Mouse (Mus musculus) stomach, postnatal 0 days (tissue): ENCODE results near the gene Hexim1. TPM values are rescaled to one million over a fixed set of nuclear protein-coding genes. Genes with fewer than 3 reads are reported as not detected.
A peak's percentile ranks its signal among the peaks of the same experiment; 100 is the strongest.

Source experiments
- ATAC-seq: fragments of 200-750 bp; cut with Nextera tagmentation; 2 replicates; pipeline ENCODE4 v1.8.0; 2017; ENCODE audit not compliant: low FRiP score, low TSS enrichment
- DNase-seq: peaks from one replicate; pipeline ENCODE4 v3.0.0-alpha.2; 2016; ENCODE audit warnings: low spot score
- H3K27ac ChIP-seq: fragments of 300-500 bp; sonication (generic); replicated peaks from 2 replicates; pipeline ENCODE4 v1.5.1; 2014; ENCODE audit warnings: mild to moderate bottlenecking, control low read depth
- H3K27me3 ChIP-seq: fragments of 300-500 bp; sonication (generic); 2 replicates; pipeline ENCODE4 v1.6.1; 2014; ENCODE audit warnings: low read length; ENCODE audit not compliant: control insufficient read depth, insufficient read depth
- H3K36me3 ChIP-seq: fragments of 300-500 bp; sonication (generic); 2 replicates; pipeline ENCODE4 v1.6.1; 2014; ENCODE audit warnings: low read length, mixed read lengths; ENCODE audit not compliant: control insufficient read depth, insufficient read depth
- H3K4me1 ChIP-seq: fragments of 300-500 bp; sonication (generic); replicated peaks from 2 replicates; pipeline ENCODE4 v1.6.1; 2014; ENCODE audit warnings: antibody characterized with exemption; ENCODE audit not compliant: control insufficient read depth, insufficient read depth
- H3K4me2 ChIP-seq: fragments of 300-500 bp; sonication (generic); replicated peaks from 2 replicates; pipeline ENCODE4 v1.6.1; 2014; ENCODE audit warnings: low read depth, mild to moderate bottlenecking, control low read depth, moderate library complexity
- H3K4me3 ChIP-seq: fragments of 300-500 bp; sonication (generic); 2 replicates; pipeline ENCODE4 v1.5.1; 2014; ENCODE audit warnings: low read depth, low read length, control low read depth
- H3K9ac ChIP-seq: fragments of 300-500 bp; sonication (generic); 2 replicates; pipeline ENCODE4 v1.6.1; 2014; ENCODE audit warnings: mild to moderate bottlenecking, low read length, control low read depth, mixed read lengths
- H3K9me3 ChIP-seq: fragments of 300-500 bp; sonication (generic); 2 replicates; pipeline ENCODE4 v1.6.1; 2016; ENCODE audit warnings: low read length; ENCODE audit not compliant: control insufficient read depth
- CTCF ChIP-seq: IDR thresholded peaks from 2 replicates; pipeline ENCODE4 v1.5.1; 2016; ENCODE audit warnings: antibody characterized with exemption, low read depth, mild to moderate bottlenecking, moderate library complexity
- EP300 ChIP-seq: optimal IDR thresholded peaks from 2 replicates; pipeline ENCODE3; 2016; ENCODE audit warnings: antibody characterized with exemption
- WGBS: fragments of 180-500 bp; shearing (Covaris S2); extraction: QIAGEN DNeasy Blood & Tissue Kit; methylation state at CpG from one replicate; pipeline ENCODE4 v1.1.7; 2014; 5-methylcytosine and 5-hydroxymethylcytosine counted together
- polyA plus RNA-seq: library from polyadenylated mRNA; unstranded; fragments of >200 nt; fragmentation: Nextera tagmentation; extraction: Ambion mirVana; gene quantifications from 2 replicates; pipeline ENCODE4 v1.2.1, GENCODE M21; 2015

Hexim1 gene
- polyA plus RNA-seq, 1 experiment from 2014 or later, result 3.8 TPM

DNA sequence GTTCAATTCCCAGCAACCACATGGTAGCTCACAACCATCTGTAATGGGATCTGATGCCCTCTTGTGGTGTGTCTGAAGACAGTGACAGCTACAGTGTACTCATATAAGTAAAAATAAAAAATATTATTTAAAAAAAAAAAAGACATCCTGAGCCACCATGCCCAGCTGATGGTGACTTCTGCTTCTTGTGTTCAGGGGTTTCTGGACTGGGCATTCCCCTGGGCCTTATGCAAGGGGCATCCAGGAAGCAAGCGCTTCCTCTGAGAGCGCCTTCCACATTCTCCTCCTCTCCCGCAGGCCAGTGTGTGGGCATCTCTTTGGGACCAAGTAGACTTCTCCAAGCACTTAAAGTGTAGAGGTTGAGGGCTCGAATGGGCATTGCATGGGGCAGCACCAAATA, 30.4 kb downstream of the Hexim1 start:
- ATAC-seq, result no peak
- DNase-seq, result no peak
- Histone ChIP-seq H3K27me3 (no peaks in the 10 kb centered on the region), H3K4me1 (peaks cover 10% of the 10 kb centered on the region), H3K9ac (no peak overlapping the region), H3K4me3 (no peak overlapping the region), H3K36me3 (no peaks in the 10 kb centered on the region), H3K4me2 (no peak overlapping the region), H3K27ac (no peak overlapping the region), H3K9me3 (no peaks in the 10 kb centered on the region)
- no peak for TF ChIP-seq CTCF
- TF ChIP-seq EP300, result no peak
- 93% methylated on average over 4 of the region's 4 CpGs for WGBS

DNA sequence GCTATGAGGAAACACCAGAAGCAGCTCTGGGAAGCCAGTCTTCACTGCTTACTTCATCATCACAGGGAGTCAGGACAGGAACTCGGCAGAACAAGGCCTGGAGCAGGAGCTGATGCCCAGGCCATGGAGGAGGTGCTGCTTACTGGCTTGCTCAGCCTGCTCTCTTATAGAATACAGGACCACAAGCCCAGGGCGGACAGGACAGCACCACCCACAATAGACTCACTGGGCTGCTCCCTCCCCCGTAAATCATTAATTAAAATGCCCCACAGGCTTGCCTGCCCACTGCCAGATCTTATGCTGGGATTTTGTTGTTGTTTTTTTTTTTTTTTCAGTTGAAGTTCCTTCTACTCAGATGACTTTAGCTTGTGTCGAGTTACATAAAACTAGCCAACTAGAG, 31.7 kb downstream of the Hexim1 start:
- no peak for TF ChIP-seq EP300
- H3K9ac ChIP-seq, result no peak overlapping the region; the same call in 1 of the 2 replicates
- no peaks in the 10 kb centered on the region for H3K9me3 ChIP-seq
- H3K36me3 ChIP-seq, result no peaks in the 10 kb centered on the region
- H3K27me3 ChIP-seq, result no peaks in the 10 kb centered on the region
- H3K4me3 ChIP-seq, result no peak overlapping the region
- H3K4me1 ChIP-seq, result 0 out of 2 replicates have a peak, but pooled peaks cover 3% of the 10 kb centered on the region
- H3K4me2 ChIP-seq, result no peak overlapping the region
- no peak overlapping the region for H3K27ac ChIP-seq
- DNase-seq (no peak), ATAC-seq (no peak)
- WGBS, result 59% methylated on average over 4 of the region's 4 CpGs

DNA sequence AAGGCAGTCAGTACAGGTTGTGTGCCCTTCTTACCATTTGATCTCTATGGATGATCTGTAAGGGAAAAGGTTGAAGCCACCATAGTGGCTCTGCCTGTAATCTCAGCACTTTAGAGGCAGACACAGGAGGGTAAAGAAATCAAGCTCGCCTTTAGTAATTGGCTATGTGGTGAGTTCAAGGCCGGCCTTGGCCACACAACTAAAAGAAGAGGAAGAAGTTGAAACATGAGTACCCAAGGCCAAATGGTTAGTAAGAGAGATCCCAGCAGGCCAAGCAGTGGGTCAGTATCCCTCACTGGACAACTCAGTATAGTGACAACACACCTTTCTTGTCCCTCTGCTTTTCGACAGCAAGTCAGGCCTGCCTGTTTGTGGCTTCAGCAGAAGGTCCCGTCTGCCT, 33.7 kb downstream of the Hexim1 start:
- Histone ChIP-seq H3K4me3 (no peak overlapping the region), H3K4me1 (0 out of 2 replicates have a peak, but pooled peaks cover 3% of the 10 kb centered on the region), H3K36me3 (no peaks in the 10 kb centered on the region), H3K27ac (no peak overlapping the region), H3K9ac (no peak overlapping the region), H3K9me3 (no peaks in the 10 kb centered on the region), H3K27me3 (no peaks in the 10 kb centered on the region), H3K4me2 (no peak overlapping the region)
- DNase-seq, result no peak
- 90% methylated on average over 4 of the region's 4 CpGs for WGBS
- ATAC-seq, result no peak
- no peak for TF ChIP-seq EP300
- TF ChIP-seq CTCF, result no peak

DNA sequence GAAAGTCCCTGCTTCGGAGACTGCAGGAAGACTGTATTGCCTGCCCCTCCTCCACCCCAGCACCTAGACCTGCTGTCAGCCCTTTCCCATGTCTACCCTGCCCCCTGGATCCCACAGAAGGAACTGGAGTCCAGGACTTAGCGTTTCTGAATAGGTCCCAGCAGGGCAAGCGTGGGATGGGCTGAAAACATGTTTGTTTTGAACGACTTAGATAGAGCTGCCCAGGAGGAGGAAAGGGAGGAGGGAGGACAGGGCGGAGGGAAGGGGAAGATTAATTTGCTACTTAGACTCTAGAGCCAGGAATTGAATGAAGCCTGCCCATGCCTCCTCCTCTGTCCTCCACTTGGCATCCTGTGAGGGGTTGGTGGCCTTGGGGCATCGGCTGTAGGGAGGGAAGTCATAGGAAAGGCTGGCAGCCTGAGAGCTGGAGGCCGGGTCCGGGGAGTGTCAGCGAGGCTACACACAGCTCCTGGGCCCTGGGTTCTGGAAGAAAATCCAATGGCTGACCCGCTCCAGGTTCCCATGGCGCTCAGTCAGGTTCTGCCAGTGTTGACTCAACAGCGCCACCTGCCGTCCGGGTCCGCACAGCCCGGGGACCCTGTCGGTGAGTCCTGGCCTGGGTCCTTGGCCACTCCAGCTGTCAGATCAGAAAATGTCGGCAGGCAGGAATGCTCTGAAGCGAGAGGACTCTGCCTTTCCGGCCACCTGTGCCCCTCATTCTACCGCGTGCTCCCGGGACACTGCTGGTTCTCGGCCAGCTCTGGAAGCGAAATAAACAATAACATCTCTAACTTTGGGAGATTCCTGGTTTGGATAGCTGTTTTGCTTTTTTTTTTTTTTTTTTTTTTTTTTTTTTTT, 42.8 kb downstream of the Hexim1 start:
- H3K4me2 ChIP-seq, result peak overlapping the region; percentile 62
- H3K9me3 ChIP-seq, result no peaks in the 10 kb centered on the region
- no peaks in the 10 kb centered on the region for H3K36me3 ChIP-seq
- H3K4me1 ChIP-seq, result 0 out of 2 replicates have a peak, but pooled peaks cover 2% of the 10 kb centered on the region
- ATAC-seq (peak; percentile 95), DNase-seq (peak; percentile 98)
- TF ChIP-seq CTCF (peak; percentile 95), EP300 (no peak)
- peak overlapping the region; percentile 73; the same call in 1 of the 2 replicates for H3K27ac ChIP-seq
- WGBS, result under 1% methylated on average over 25 of the region's 25 CpGs
- H3K27me3 ChIP-seq, result no peaks in the 10 kb centered on the region
- H3K4me3 ChIP-seq, result peak overlapping the region; percentile 33
- peak overlapping the region; percentile 43; the same call in 1 of the 2 replicates for H3K9ac ChIP-seq

DNA sequence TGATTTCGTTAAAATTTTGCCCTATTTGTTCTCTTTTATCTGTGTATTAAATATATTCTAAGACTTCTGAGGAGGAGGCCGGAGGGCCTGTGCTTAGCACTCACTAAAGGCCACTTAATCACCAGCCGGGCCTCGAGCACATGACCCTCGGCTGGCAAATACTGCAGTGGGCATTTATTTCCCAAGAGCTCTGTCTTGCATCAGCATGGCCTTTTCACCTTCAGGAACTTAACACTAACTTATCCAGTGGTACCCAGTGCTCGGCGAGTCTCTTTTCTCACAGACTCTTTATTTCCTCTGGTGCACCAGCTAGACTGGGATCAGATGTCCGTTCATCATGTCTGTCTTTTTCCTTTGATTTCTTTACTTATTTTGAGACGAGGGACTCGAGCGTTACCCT, 44.7 kb downstream of the Hexim1 start:
- Histone ChIP-seq H3K36me3 (no peaks in the 10 kb centered on the region), H3K27me3 (no peaks in the 10 kb centered on the region), H3K9ac (no peak overlapping the region), H3K4me1 (0 out of 2 replicates have a peak, but pooled peaks cover 2% of the 10 kb centered on the region), H3K4me2 (no peak overlapping the region), H3K4me3 (no peak overlapping the region), H3K27ac (no peak overlapping the region), H3K9me3 (no peaks in the 10 kb centered on the region)
- no peak for ATAC-seq
- no peak for DNase-seq
- TF ChIP-seq CTCF (no peak), EP300 (no peak)
- WGBS, result 86% methylated on average over 11 of the region's 11 CpGs

DNA sequence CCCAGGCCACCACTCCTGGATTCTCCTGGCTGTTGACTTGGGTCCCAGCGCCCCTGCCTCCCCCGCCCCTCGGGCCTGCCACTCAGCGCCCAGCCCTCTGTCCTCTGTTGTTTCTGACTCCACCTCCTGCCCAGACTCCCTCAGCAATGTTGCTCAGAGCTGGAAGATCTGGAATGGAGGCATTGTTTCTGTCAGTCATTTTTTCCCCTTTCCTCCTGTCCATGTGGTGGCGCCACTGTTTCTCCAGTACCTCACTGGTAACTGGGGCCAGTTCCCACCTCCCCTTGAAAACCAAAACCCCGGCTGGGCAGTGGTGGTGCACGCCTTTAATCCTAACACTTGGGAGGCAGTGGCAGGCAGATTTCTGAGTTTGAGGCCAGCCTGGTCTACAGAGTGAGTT, 45.4 kb downstream of the Hexim1 start:
- Histone ChIP-seq H3K9me3 (no peaks in the 10 kb centered on the region), H3K9ac (no peak overlapping the region), H3K27me3 (no peaks in the 10 kb centered on the region), H3K4me2 (no peak overlapping the region), H3K4me1 (0 out of 2 replicates have a peak, but pooled peaks cover 2% of the 10 kb centered on the region), H3K27ac (no peak overlapping the region), H3K36me3 (no peaks in the 10 kb centered on the region), H3K4me3 (no peak overlapping the region)
- 68% methylated on average over 7 of the region's 7 CpGs for whole genome bisulfite sequencing
- ATAC-seq (no peak), DNase-seq (no peak)
- TF ChIP-seq CTCF (peak; percentile 48), EP300 (no peak)
